Mouse (Mus musculus) pancreas, adult 10 weeks (tissue): ENCODE data around the gene Ctsj. TPM values are rescaled to one million over a fixed set of nuclear protein-coding genes. Genes with fewer than 3 reads are reported as not detected.

Experiments used
- polyA plus RNA-seq: library from polyadenylated mRNA; stranded (reverse); fragments of 350-450 nt; fragmentation: Illumina TruSeq; extraction: RNeasy Lipid Tissue Mini Kit (QIAGEN cat#74804); gene quantifications from one replicate; pipeline ENCODE4 v1.2.3, GENCODE M21; 2015; ENCODE audit warnings: low read depth, low replicate concordance; ENCODE audit not compliant: insufficient read depth

The Ctsj gene
- not detected for polyA plus RNA-seq

DNA sequence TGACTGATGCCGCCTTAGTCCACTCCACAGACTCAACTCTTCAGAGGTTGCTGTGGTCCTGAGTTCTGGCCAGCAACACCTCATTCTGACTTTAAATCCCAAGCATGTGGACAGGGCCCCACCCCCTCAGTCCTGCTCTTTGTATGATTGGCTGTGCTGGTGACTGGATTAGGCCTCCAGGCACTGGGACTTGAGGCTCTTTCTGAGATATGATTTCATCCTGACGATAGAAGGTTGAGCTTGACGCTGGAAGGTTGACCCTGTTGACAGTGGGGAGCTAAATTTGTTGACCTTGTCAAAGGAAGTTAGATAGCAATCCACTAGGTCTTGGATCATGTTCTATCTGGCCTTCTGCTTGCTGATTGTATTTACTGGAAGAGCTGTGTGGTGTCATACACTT lies at the start of gene Ctsj:
Ctsj (minus strand) TSS at position 101 of the 400 bp plus-strand sequence.

DNA sequence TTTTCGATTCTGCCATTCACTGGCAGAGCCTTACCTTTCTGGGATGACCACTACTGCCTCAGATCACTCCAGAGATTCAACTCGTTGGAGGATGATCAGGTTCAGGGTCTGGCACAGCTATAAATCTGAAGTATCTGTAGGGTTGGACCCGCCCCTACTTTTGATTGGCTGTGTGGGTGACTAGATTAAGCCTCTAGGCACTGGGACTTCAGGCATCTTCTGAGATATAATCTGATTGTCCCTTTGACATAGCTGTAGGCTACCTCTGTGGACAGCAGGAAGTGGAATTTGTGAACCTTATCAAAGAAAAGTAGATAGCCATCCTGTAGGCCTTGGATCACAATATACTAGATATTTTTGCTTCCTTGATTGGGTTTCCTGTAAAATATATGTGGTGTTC lies 34.8 kb upstream of the Ctsj start, which contains the start of gene Ctsq:
Ctsq (minus strand) TSS at position 101 of the 400 bp plus-strand sequence.

Other genes starting within 250 kb of the Ctsj start
- gene BC051665, start 219.6 kb downstream of the Ctsj start, polyA plus RNA-seq, result not detected
- not detected for gene Ctsll3, start 203.1 kb downstream of the Ctsj start, polyA plus RNA-seq
- gene 4930486L24Rik, start 141.5 kb downstream of the Ctsj start, polyA plus RNA-seq, result not detected
- gene Gm49392, start 109.1 kb downstream of the Ctsj start, polyA plus RNA-seq, result not detected
- gene Ctla2b, start 108.5 kb downstream of the Ctsj start, polyA plus RNA-seq, result 2.4 TPM
- not detected for gene Tpbpb, start 101.1 kb downstream of the Ctsj start, polyA plus RNA-seq
- not detected for gene Gm49393, start 70.4 kb downstream of the Ctsj start, polyA plus RNA-seq
- 1.7 TPM for gene Gm49391, start 69.4 kb downstream of the Ctsj start, polyA plus RNA-seq
- gene Ctla2a, start 69.3 kb downstream of the Ctsj start, polyA plus RNA-seq, result 25.1 TPM
- not detected for gene Tpbpa, start 64.0 kb downstream of the Ctsj start, polyA plus RNA-seq
- gene Ctsq, start 34.7 kb upstream of the Ctsj start, polyA plus RNA-seq, result not detected
- gene Ctsr, start 158.3 kb upstream of the Ctsj start, polyA plus RNA-seq, result not detected
- gene Cts6, start 197.5 kb upstream of the Ctsj start, polyA plus RNA-seq, result not detected
- gene Cts8, start 249.4 kb upstream of the Ctsj start, polyA plus RNA-seq, result not detected